Mouse (Mus musculus): Measurements from ENCODE around the gene Mea1. TPM values are rescaled to one million over a fixed set of nuclear protein-coding genes. Genes with fewer than 3 reads are reported as not detected.
A peak's percentile ranks its signal among the peaks of the same experiment; 100 is the strongest.

Gene Mea1
- 10 to 100 TPM; 52.0 to 52.2 TPM for total RNA-seq (2021)
- long read RNA-seq, experiment 1, transcript Mea1-206 (4 exons, 945 nt), result major isoform, 48 of 60 reads
- long read RNA-seq, experiment 1, partial matches to known transcripts, result 0 of 60 reads
- long read RNA-seq, experiment 1, other reads (novel, unspliced or antisense), result 6 of 60 reads
- long read RNA-seq, experiment 2, transcript Mea1-206 (4 exons, 945 nt), result major isoform, 18 of 31 reads
- long read RNA-seq, experiment 2, partial matches to known transcripts, result 0 of 31 reads
- long read RNA-seq, experiment 2, other reads (novel, unspliced or antisense), result 5 of 31 reads

- DNase-seq, result peak; percentile 51 to 54
Observed at GRCm38 (mm10) chr17:46678416-46678815, at the start of gene Mea1. Mea1 (plus strand) TSS chr17:46678793.

- peak; percentile 52 to 70 for DNase-seq
Observed at GRCm38 (mm10) chr17:46629685-46630441, 48.7 kb upstream of the Mea1 start.

- DNase-seq, result peak; percentile 74 to 84
Observed at GRCm38 (mm10) chr17:46636831-46637523, 41.6 kb upstream of the Mea1 start.

- DNase-seq, result no peak
Observed at GRCm38 (mm10) chr17:46639929-46640328, 38.7 kb upstream of the Mea1 start.

- no peak for DNase-seq
Observed at GRCm38 (mm10) chr17:46642060-46642459, 36.5 kb upstream of the Mea1 start.

- DNase-seq, result no peak
Observed at GRCm38 (mm10) chr17:46644152-46644805, 34.3 kb upstream of the Mea1 start.

GRCm38 (mm10) chr17:46644916-46645475, 33.6 kb upstream of the Mea1 start:
- peak; percentile 69 to 77 for DNase-seq

GRCm38 (mm10) chr17:46645561-46646321, 32.9 kb upstream of the Mea1 start, which contains the start of the genes Klc4 and Mrpl2:
Klc4 (minus strand) TSS chr17:46646022.
Mrpl2 (plus strand) TSS chr17:46646229.
- DNase-seq, result peak; percentile 98 to 99

GRCm38 (mm10) chr17:46646322-46646662, 32.3 kb upstream of the Mea1 start:
- no peak for DNase-seq

- no peak for DNase-seq
Observed at GRCm38 (mm10) chr17:46647279-46647678, 31.3 kb upstream of the Mea1 start.

GRCm38 (mm10) chr17:46648436-46648835, 30.2 kb upstream of the Mea1 start:
- no peak for DNase-seq

GRCm38 (mm10) chr17:46649811-46650210, 28.8 kb upstream of the Mea1 start:
- DNase-seq, result no peak

GRCm38 (mm10) chr17:46650232-46651031, 28.2 kb upstream of the Mea1 start, which contains the start of gene Cul7:
Cul7 (plus strand) TSS chr17:46650337.
- peak; percentile 89 to 96 for DNase-seq

- DNase-seq, result no peak
Observed at GRCm38 (mm10) chr17:46651292-46651691, 27.3 kb upstream of the Mea1 start.

- DNase-seq, result no peak
Observed at GRCm38 (mm10) chr17:46651755-46652547, 26.6 kb upstream of the Mea1 start.

- DNase-seq, result no peak
Observed at GRCm38 (mm10) chr17:46656054-46656453, 22.5 kb upstream of the Mea1 start.

GRCm38 (mm10) chr17:46661351-46661750, 17.2 kb upstream of the Mea1 start:
- DNase-seq, result no peak

- DNase-seq, result no peak
Observed at GRCm38 (mm10) chr17:46661981-46662380, 16.6 kb upstream of the Mea1 start.

GRCm38 (mm10) chr17:46662730-46663129, 15.9 kb upstream of the Mea1 start:
- DNase-seq, result peak; percentile 51 to 79
